Mouse (Mus musculus): ENCODE data around the gene Ncf4.
"Not testable (repeated sequence)": the region's sequence is repeated elsewhere in the genome, so short reads cannot be mapped to it uniquely, and the experiment has no call there.

The Ncf4 gene

DNA sequence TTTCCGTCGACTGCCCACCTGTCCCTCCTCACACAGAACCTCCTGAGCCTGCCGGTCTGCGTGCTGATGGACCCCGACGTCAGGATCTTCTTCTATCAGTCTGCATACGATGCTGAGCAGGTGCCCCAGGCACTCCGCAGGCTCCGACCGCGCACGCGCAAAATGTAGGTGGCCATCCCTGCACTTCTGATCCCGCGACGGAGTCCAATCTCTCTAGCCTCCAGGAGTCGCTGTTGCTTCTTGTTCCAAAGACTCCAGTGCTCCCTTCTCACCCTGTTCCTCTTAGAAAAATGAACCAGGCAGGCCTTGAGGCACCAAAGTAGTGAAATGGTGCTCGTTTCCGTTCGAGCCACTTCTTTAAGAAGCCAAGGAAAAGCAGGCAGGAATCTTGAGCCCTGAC, 10.2 kb downstream of the Ncf4 start:
- no peak for DNase-seq (ENCODE audit: low spot score in 2 of 2)

- DNase-seq (ENCODE audit: low spot score in 2 of 2): not testable (repeated sequence)
Measured at GRCm38 (mm10) chr15:78256602-78257259, 12.1 kb downstream of the Ncf4 start.

GRCm38 (mm10) chr15:78257326-78258050, 12.9 kb downstream of the Ncf4 start:
- DNase-seq (ENCODE audit: low spot score in 2 of 2): peak; percentile 69 to 73

DNA sequence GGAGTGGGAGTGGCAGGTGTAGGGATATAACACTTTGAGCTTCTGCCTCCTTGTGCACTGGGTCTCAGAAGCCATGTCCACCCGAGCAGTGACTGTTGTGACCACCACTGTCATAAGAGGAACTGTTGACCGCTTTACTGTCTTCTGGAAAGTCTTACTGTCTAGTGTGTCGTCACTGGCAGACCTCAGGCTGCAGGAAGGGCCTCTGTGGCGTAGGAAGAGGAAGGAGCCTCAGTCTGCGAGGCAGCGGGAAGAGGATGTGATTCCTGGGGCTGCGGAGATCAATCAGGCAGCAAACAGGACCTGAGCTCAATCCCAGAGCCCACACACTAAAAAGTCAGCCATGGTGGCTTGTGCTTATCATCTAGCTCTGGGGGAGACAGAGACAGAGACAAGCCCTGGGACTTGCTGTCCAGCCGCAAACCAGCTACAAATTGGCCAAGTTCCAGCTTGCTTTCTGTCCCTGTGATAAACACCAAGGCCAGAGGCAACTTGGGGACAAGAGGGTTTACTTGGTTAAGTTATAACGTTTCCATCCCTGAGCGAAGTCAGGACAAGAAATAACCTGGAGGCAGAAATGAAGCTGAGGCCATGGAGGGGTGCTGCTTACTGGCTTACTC, 13.8 kb downstream of the Ncf4 start:
- peak; percentile 45 to 56 for DNase-seq (ENCODE audit: low spot score in 2 of 2)

DNA sequence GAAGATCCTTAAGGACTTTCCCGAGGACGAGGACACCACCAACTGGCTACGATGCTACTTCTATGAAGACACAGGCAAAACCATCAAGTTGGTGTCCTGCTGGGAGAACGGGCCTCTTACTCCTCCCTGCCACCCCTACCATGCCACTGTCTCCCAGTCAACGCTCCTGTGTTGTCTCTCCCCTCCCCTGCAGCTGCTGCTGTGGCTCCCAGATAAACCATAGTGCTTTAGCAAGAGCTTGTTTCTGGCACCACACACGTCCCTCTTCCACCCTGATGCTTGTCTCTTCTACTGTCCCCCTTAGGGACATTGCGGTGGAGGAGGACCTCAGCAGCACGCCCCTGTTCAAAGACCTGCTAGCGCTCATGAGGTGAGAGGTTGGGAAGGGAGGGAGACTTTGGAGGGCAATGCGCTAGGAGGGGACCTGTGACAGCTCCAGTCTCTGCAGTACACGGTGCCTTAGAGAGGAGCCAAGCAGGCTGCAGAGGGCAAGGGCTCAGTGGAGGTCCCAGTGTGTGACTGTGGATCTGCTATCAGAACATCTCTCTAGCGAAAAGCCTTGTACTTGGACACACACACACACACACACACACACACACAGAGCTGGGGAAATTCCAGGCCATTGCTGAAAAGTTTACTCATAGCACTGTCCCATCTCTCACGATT, 16.2 kb downstream of the Ncf4 start:
- no peak for DNase-seq (ENCODE audit: low spot score in 2 of 2)

DNA sequence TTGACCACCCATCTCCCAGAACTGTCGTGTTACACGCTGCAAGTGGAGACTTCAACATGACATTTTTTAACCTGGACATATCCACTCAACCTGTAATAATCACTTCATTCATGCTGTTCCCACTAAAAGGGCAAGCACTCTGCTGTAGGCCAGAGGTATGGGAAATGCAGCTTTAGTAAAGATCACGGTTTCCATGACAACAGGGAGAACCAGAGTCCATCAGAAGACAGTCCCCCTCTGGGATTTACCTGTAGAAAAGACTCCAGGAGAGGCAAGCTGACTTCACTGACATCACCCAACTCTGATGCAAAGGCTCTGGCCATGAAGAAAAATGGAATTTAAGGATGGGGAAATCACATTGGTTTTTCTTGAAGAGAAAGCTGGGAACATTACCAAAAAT, 18.7 kb downstream of the Ncf4 start:
- DNase-seq (ENCODE audit: low spot score in 2 of 2): no peak

- DNase-seq (ENCODE audit: low spot score in 2 of 2): no peak
Measured at GRCm38 (mm10) chr15:78267441-78267840, 22.8 kb downstream of the Ncf4 start.

GRCm38 (mm10) chr15:78267865-78268264, 23.3 kb downstream of the Ncf4 start:
- DNase-seq (ENCODE audit: low spot score in 2 of 2): peak in 1 of 2 experiments; percentile 31

DNA sequence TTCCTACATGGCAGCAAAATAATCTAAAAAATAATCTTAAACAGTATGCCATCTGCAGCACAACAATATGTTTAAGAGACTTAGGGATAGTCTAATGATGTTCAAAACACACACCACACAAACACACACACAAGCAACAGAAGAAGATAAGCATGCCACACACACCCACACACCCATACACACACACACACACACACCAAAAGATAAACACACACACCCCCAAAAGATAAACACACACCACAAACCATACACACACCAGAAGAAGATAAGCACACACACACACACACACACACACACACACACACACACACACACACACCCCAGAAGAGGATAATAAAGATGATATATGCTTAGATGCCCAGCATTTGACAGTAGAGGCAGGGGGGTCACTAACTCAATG, 26.6 kb downstream of the Ncf4 start:
- DNase-seq (ENCODE audit: low spot score in 2 of 2): no peak

GRCm38 (mm10) chr15:78278308-78278707, 33.7 kb downstream of the Ncf4 start:
- DNase-seq (ENCODE audit: low spot score in 2 of 2): no peak

- DNase-seq (ENCODE audit: low spot score in 2 of 2): no peak
Measured at GRCm38 (mm10) chr15:78287941-78288340, 43.3 kb downstream of the Ncf4 start.

- DNase-seq (ENCODE audit: low spot score in 2 of 2): not testable (repeated sequence)
Measured at GRCm38 (mm10) chr15:78289775-78290174, 45.2 kb downstream of the Ncf4 start.

GRCm38 (mm10) chr15:78293228-78293627, 48.6 kb downstream of the Ncf4 start:
- not testable (repeated sequence) for DNase-seq (ENCODE audit: low spot score in 2 of 2)

DNA sequence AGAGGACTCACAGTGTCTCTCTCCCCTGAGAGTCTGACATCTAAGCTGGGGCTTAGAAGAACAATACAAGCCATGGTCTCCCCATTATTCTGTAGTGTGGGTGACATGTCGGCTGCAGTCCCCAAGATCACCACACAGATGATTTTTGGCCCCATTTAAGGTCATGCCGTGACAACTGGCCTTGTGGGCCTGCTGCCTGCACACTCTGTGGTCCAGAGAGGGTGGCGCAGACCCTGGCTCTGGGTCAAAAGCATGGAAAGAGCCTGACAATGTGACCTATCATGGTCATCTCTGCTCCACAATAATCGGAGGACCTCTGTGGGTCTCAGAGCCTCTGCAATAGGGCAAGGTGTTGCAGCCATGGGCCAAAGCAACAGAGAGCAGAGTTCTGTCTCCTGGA, 49.1 kb downstream of the Ncf4 start:
- no peak for DNase-seq (ENCODE audit: low spot score in 2 of 2)

DNA sequence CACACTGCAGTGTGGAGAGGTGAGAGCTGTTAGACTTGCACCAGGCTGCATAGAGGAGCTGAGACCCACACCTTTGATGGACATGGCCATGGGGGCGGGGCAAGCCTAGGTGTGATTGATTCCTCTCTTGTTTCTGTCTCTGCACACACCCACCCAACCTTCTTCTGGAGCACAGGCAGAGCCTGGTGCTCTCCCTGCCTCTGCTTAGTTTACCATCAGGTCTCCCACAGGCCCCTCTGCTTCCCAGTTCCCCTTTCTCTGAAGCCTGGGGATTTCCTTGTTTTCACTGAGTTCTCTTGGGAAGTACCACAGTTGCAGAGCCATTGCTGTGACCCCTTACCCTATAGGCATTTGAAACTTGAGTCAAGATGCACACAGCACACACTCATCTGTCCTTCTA, 54.0 kb downstream of the Ncf4 start:
- DNase-seq (ENCODE audit: low spot score in 2 of 2): no peak

DNA sequence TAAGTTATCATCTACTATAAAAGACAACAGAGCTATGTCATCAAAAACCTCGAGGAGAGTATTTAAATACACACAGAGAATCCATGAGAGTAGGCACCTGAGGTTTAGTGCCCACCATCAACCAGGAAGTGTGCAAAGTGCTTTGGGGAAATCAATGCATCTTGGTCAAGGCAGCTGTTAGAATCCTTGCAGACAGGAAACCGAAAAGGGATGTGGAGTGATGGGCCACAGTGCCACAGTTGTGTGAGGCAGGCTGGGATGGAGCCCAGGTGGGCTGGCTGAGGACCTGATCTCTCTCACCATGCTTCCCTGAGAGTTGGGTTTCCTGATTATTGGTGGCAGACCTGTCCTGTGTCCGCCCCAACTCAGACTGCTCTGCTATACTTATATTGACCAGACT, 55.0 kb downstream of the Ncf4 start:
- DNase-seq (ENCODE audit: low spot score in 2 of 2): no peak

GRCm38 (mm10) chr15:78300773-78301172, 56.2 kb downstream of the Ncf4 start:
- no peak for DNase-seq (ENCODE audit: low spot score in 2 of 2)

- DNase-seq (ENCODE audit: low spot score in 2 of 2): no peak
Measured at GRCm38 (mm10) chr15:78302718-78303117, 58.1 kb downstream of the Ncf4 start.

DNA sequence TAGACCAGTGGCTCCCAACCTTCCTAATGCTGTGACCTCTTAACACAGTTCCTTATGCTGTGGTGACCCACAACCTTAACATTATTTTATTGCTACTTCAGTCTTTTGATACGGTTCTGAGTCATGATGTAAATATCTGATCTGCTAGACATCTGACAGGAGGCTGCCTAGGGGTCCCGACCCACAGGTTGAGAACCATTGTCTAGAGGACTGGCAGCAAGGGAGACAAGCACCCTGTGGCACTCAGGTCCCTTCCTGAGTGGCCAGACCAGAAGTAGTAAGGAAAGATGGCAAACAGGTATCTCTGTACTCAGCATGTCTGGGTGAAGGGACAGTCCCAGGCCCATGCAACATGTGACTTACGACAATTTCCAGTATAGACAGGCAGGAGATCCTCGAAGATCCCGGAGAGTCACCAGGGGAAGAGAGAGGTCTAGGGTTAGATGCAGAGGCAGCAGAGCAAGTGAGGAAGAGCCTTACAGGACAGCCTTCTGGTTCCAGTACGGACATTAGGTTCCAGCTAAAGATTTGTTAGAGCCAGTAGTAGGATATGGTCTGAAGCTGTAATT, 59.1 kb downstream of the Ncf4 start:
- DNase-seq (ENCODE audit: low spot score in 2 of 2): no peak

DNA sequence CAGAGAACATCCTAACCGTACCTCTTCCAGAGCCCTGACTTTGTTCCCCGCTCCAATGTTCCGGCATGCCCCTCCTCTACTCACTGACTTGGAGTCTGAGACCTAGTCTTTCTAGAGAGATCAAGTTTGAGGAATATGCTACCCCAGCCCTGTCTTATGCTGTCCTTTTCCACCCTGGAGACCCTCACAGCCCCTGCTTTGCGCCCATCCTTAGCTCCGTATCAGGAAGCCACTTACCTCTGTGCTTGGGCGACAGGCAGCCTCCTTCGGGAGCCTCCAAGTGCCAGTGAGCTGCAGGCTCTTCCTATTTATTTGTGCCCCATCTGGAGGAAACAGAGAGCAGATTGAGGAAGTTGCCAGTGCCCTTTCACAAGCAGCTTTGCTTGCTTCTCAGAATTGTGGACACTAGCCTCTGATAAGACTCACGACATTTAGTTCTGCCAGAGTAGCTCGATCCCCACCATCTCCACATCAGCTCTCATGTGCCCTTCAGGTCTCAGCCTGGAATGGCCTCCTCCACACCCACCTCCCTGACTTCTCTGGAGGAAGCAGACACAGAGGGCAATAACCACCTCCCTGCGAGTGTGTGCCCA, 60.8 kb downstream of the Ncf4 start, which contains the start of gene Csf2rb2:
Gene Csf2rb2 (minus strand): TSS at position 381 of the 593 bp plus-strand sequence.
- peak; percentile 10 to 25 for DNase-seq (ENCODE audit: low spot score in 2 of 2)

GRCm38 (mm10) chr15:78309865-78310264, 65.3 kb downstream of the Ncf4 start:
- DNase-seq (ENCODE audit: low spot score in 2 of 2): no peak

DNA sequence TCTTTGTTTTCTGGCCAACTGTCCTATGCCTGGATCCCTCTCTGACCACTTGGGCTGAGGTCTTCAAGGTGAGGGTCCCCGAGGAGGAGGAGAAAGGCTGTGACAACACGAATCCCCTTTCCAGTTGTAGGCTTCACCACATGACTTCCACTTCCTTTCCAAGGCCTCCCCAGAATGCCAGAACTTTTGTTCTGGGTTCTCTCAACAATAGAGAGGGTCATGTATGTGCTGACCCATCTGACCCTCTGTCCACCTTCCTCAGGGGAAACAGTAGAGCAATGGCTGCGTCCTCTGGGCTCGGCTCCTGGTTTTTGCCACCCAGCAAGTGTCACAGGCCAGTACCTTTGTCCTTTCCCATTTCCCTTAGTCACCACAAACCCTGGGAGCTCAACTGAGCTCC, 66.4 kb downstream of the Ncf4 start:
- no peak for DNase-seq (ENCODE audit: low spot score in 2 of 2)
